Mouse (Mus musculus) hematopoietic stem cell, adult 5-6 weeks (primary cell): ENCODE measurements around the gene Cstf2t. TPM values are rescaled to one million over a fixed set of nuclear protein-coding genes. Genes with fewer than 3 reads are reported as not detected.

Experiments used
- ATAC-seq, 2 experiments: fragments of 125-278 bp in 1 of 2; replicated peaks in 1 of 2; 2 replicates each; pipeline ENCODE4 v1.8.0; 2016 to 2017; ENCODE audit warnings: inconsistent platforms in 2 of 2, mild to moderate bottlenecking in 2 of 2, moderate number of reproducible peaks in 2 of 2, low read depth in 1 of 2, moderate TSS enrichment in 1 of 2; ENCODE audit not compliant: low FRiP score in 2 of 2, poor library complexity in 2 of 2, severe bottlenecking in 2 of 2, insufficient read depth in 1 of 2, low TSS enrichment in 1 of 2
- total RNA-seq: library from RNA; stranded (forward); fragments of 172-1452, 232-1000 nt; gene quantifications from 2 replicates; pipeline ENCODE4 v1.2.3, GENCODE M21; 2017

The Cstf2t gene
- total RNA-seq, 1 experiment from 2014 or later: 45.2 TPM

- ATAC-seq: no peak
These were observed 32.1 kb downstream of the Cstf2t start for GRCm38 (mm10) chr19:31114690-31115089.

DNA sequence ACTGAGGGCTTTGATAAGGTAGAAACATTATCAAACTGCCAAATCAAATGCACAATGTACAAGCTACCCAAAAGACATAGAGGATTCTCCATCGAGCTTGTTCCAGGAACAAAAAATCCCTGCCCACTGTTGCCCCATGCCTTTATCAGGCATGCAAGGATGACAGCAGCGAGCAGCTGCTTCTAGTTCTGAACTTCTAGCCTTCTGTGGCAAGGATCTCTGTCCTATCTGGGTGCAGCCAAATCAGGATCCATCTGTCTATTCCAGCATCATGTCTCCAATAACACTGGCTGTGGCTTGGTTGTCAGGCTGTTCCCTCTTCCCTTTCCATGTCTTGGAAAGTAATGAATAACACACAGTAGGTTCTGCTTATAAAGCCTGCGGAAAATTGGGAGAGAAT, 42.0 kb downstream of the Cstf2t start:
- ATAC-seq: no peak

GRCm38 (mm10) chr19:31132614-31133013, 50.0 kb downstream of the Cstf2t start:
- ATAC-seq: no peak

GRCm38 (mm10) chr19:31136316-31136715, 53.7 kb downstream of the Cstf2t start:
- ATAC-seq: no peak
